Comparison of ENCODE assay signal across 25 mouse cellular contexts in the genomic region with DNA sequence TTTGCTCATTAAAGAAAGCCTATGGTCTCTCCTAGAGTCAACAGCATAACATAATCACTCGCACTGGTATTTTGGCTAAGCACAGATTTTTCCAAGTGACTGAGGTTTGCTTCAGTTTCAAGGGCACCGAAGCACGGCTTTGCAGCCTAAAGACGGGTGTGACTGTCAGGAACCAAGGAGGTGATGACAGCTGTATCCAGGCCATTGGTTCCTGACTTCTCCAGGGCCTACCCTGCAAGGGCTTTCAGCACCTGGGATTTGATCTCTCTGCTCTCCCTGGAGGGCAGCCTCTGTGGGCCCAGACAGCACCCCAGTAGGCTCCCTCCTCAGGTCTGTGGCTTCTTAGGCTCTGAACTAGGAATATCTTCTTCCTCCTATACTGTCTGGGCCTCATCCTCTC.
DNase-seq lines count a peak whose midpoint lies in the region; ATAC-seq and TF ChIP-seq lines count a peak whose summit lies in the region.
"Had no signal": no experiment of that assay in that cellular context is flagged by ENCODE, and none has a peak within 500 bp of the region (broad histone marks: within the 10 kb centered on the region; RNA-seq: fewer than 3 reads in every experiment).

No protein-coding gene starts in this region.

- no peak for DNase-seq in liver, embryonic 11.5 days (ENCODE audit: low spot score)
- DNase-seq in liver, postnatal 0 days: no peak
- peak; percentile 85 for DNase-seq in heart, embryonic 10.5 days (ENCODE audit: low spot score)
- DNase-seq in liver, embryonic 13.5 days: no peak
- DNase-seq in lung, postnatal 10 days: no peak
- DNase-seq in forebrain, postnatal 0 days: no peak
- no peak for DNase-seq in lung, postnatal 4 days
- DNase-seq: adrenal gland, postnatal 25 days; cerebellum, adult 11-12 months; cerebellum, adult 9-11 months; gastrocnemius, adult 2 months; kidney, adult 11 months; kidney, postnatal 25 days; lung, postnatal 36 days; thymus, postnatal 4 days had no signal

- H3K4me3 ChIP-seq in liver, embryonic 11.5 days (ENCODE audit: low read depth, low read length): no peak overlapping the region
- H3K4me3 ChIP-seq in liver, postnatal 0 days (ENCODE audit: low read depth, low read length): no peak overlapping the region
- no peak overlapping the region for H3K4me3 ChIP-seq in heart, embryonic 10.5 days
- H3K4me3 ChIP-seq in heart, embryonic 15.5 days: no peak overlapping the region
- H3K4me3 ChIP-seq in liver, embryonic 13.5 days (replicated peaks): no peak overlapping the region
- H3K4me3 ChIP-seq in forebrain, postnatal 0 days (ENCODE audit: low read depth, low read length): no peak overlapping the region
- H3K4me3 ChIP-seq: embryonic facial prominence, embryonic 13.5 days; forebrain, embryonic 10.5 days; forebrain, embryonic 15.5 days; gastrocnemius, adult 2 months; lung, embryonic 15.5 days; midbrain, embryonic 13.5 days had no signal

- no peak for ATAC-seq in liver, embryonic 11.5 days (replicated peaks; ENCODE audit: low FRiP score)
- no peak for ATAC-seq in liver, postnatal 0 days
- ATAC-seq in heart, embryonic 15.5 days (replicated peaks; ENCODE audit: insufficient number of reproducible peaks, insufficient read depth, low FRiP score, low read depth): peak; percentile 71
- ATAC-seq in liver, embryonic 13.5 days (ENCODE audit: low read depth): no peak
- ATAC-seq in forebrain, postnatal 0 days: no peak
- ATAC-seq: CD4-positive, CD25-positive, alpha-beta regulatory T cell, adult 4 months; forebrain, embryonic 15.5 days; inflammation-experienced regulatory T-cells, adult 6 months; midbrain, embryonic 13.5 days had no signal

- H3K27ac ChIP-seq in liver, embryonic 11.5 days (ENCODE audit: low read depth, low read length): peak overlapping the region; percentile 30; the same call in 1 of the 2 replicates
- no peak overlapping the region for H3K27ac ChIP-seq in liver, postnatal 0 days (ENCODE audit: low read depth)
- H3K27ac ChIP-seq in heart, embryonic 10.5 days: peak overlapping the region; percentile 60; the same call in 1 of the 2 replicates
- H3K27ac ChIP-seq in heart, embryonic 15.5 days: peak overlapping the region; percentile 59; the same call in 1 of the 2 replicates
- peak overlapping the region; percentile 91 for H3K27ac ChIP-seq in liver, embryonic 13.5 days
- no peak overlapping the region for H3K27ac ChIP-seq in forebrain, postnatal 0 days (ENCODE audit: low read depth, low read length)
- H3K27ac ChIP-seq: embryonic facial prominence, embryonic 13.5 days; forebrain, embryonic 10.5 days; forebrain, embryonic 15.5 days; gastrocnemius, adult 2 months; hindbrain, embryonic 14.5 days; lung, embryonic 15.5 days; midbrain, embryonic 13.5 days had no signal

- no peak overlapping the region for H3K9ac ChIP-seq in liver, embryonic 11.5 days (ENCODE audit: low read depth, low read length)
- H3K9ac ChIP-seq in liver, postnatal 0 days (replicated peaks): no peak overlapping the region
- H3K9ac ChIP-seq in heart, embryonic 15.5 days: no peak overlapping the region
- no peak overlapping the region for H3K9ac ChIP-seq in liver, embryonic 13.5 days
- no peak overlapping the region for H3K9ac ChIP-seq in forebrain, postnatal 0 days
- H3K9ac ChIP-seq: embryonic facial prominence, embryonic 13.5 days; forebrain, embryonic 15.5 days; hindbrain, embryonic 14.5 days; lung, embryonic 15.5 days; midbrain, embryonic 13.5 days had no signal

- 79% methylated on average over 4 of the region's 4 CpGs for WGBS in liver, embryonic 11.5 days
- 79% methylated on average over 4 of the region's 4 CpGs for WGBS in liver, postnatal 0 days (ENCODE audit: insufficient replicate concordance)
- WGBS in heart, embryonic 10.5 days: 22% methylated on average over 4 of the region's 4 CpGs
- WGBS in heart, embryonic 15.5 days: 29% methylated on average over 4 of the region's 4 CpGs
- 77% methylated on average over 4 of the region's 4 CpGs for WGBS in liver, embryonic 13.5 days (ENCODE audit: insufficient replicate concordance)
- WGBS in forebrain, postnatal 0 days: 69% methylated on average over 4 of the region's 4 CpGs

- no peak overlapping the region for H3K4me2 ChIP-seq in liver, embryonic 11.5 days
- H3K4me2 ChIP-seq in liver, postnatal 0 days (ENCODE audit: low read depth, low read length): no peak overlapping the region
- H3K4me2 ChIP-seq in heart, embryonic 15.5 days: peak overlapping the region; percentile 15; the same call in 1 of the 2 replicates
- peak overlapping the region; percentile 30; the same call in 1 of the 2 replicates for H3K4me2 ChIP-seq in liver, embryonic 13.5 days
- H3K4me2 ChIP-seq in forebrain, postnatal 0 days (ENCODE audit: low read depth): no peak overlapping the region
- H3K4me2 ChIP-seq: embryonic facial prominence, embryonic 13.5 days; forebrain, embryonic 15.5 days; hindbrain, embryonic 14.5 days; lung, embryonic 15.5 days; midbrain, embryonic 13.5 days had no signal

- no peaks in the 10 kb centered on the region for H3K9me3 ChIP-seq in liver, embryonic 11.5 days (ENCODE audit: control insufficient read depth, low read length)
- no peaks in the 10 kb centered on the region for H3K9me3 ChIP-seq in liver, postnatal 0 days (ENCODE audit: low read length)
- no peaks in the 10 kb centered on the region for H3K9me3 ChIP-seq in heart, embryonic 10.5 days
- H3K9me3 ChIP-seq in heart, embryonic 15.5 days (replicated peaks): no peaks in the 10 kb centered on the region
- H3K9me3 ChIP-seq in liver, embryonic 13.5 days (replicated peaks): no peaks in the 10 kb centered on the region
- H3K9me3 ChIP-seq in forebrain, postnatal 0 days (ENCODE audit: low read length): no peaks in the 10 kb centered on the region
- H3K9me3 ChIP-seq: embryonic facial prominence, embryonic 13.5 days; forebrain, embryonic 10.5 days; forebrain, embryonic 15.5 days; lung, embryonic 15.5 days; megakaryocyte, embryonic 14.5 days; midbrain, embryonic 13.5 days had no signal

- TF ChIP-seq CTCF in liver, postnatal 0 days (IDR thresholded peaks at IDR 0.05; ENCODE audit: low read depth): no peak
- TF ChIP-seq CTCF in forebrain, postnatal 0 days (IDR thresholded peaks at IDR 0.05; ENCODE audit: low read depth): no peak

- H3K36me3 ChIP-seq in liver, embryonic 11.5 days (ENCODE audit: control insufficient read depth, insufficient read depth, low read length): no peaks in the 10 kb centered on the region
- no peaks in the 10 kb centered on the region for H3K36me3 ChIP-seq in liver, postnatal 0 days (replicated peaks; ENCODE audit: insufficient read depth, low read length)
- H3K36me3 ChIP-seq in heart, embryonic 10.5 days: no peaks in the 10 kb centered on the region
- H3K36me3 ChIP-seq in heart, embryonic 15.5 days: no peaks in the 10 kb centered on the region
- H3K36me3 ChIP-seq in liver, embryonic 13.5 days: no peaks in the 10 kb centered on the region
- H3K36me3 ChIP-seq in forebrain, postnatal 0 days (ENCODE audit: insufficient read depth): no peaks in the 10 kb centered on the region
- H3K36me3 ChIP-seq: embryonic facial prominence, embryonic 13.5 days; forebrain, embryonic 10.5 days; forebrain, embryonic 15.5 days; lung, embryonic 15.5 days; midbrain, embryonic 13.5 days had no signal

- no peaks in the 10 kb centered on the region for H3K27me3 ChIP-seq in liver, embryonic 11.5 days (replicated peaks; ENCODE audit: control insufficient read depth, insufficient read depth, low read length)
- H3K27me3 ChIP-seq in liver, postnatal 0 days (ENCODE audit: insufficient read depth, low read length): no peaks in the 10 kb centered on the region
- peaks cover 38% of the 10 kb centered on the region for H3K27me3 ChIP-seq in heart, embryonic 10.5 days (ENCODE audit: insufficient read depth, poor library complexity, severe bottlenecking)
- H3K27me3 ChIP-seq in heart, embryonic 15.5 days: peaks cover 10% of the 10 kb centered on the region; the same call in 1 of the 2 replicates
- H3K27me3 ChIP-seq in liver, embryonic 13.5 days: no peaks in the 10 kb centered on the region
- no peaks in the 10 kb centered on the region for H3K27me3 ChIP-seq in forebrain, postnatal 0 days (ENCODE audit: insufficient read depth, low read length)
- H3K27me3 ChIP-seq: embryonic facial prominence, embryonic 13.5 days; forebrain, embryonic 15.5 days; lung, embryonic 15.5 days; midbrain, embryonic 13.5 days had no signal

- H3K4me1 ChIP-seq in liver, embryonic 11.5 days (replicated peaks; ENCODE audit: control insufficient read depth, insufficient read depth, low read length): peaks cover 28% of the 10 kb centered on the region
- H3K4me1 ChIP-seq in liver, postnatal 0 days (ENCODE audit: insufficient read depth): peaks cover 3% of the 10 kb centered on the region; the same call in 1 of the 2 replicates
- peaks cover 34% of the 10 kb centered on the region for H3K4me1 ChIP-seq in heart, embryonic 10.5 days
- peaks cover 22% of the 10 kb centered on the region for H3K4me1 ChIP-seq in heart, embryonic 15.5 days (replicated peaks)
- peaks cover 60% of the 10 kb centered on the region for H3K4me1 ChIP-seq in liver, embryonic 13.5 days (replicated peaks)
- no peaks in the 10 kb centered on the region for H3K4me1 ChIP-seq in forebrain, postnatal 0 days (ENCODE audit: insufficient read depth)
- H3K4me1 ChIP-seq: midbrain, embryonic 13.5 days had no signal

- no peak for TF ChIP-seq EP300 in liver, postnatal 0 days (IDR thresholded peaks at IDR 0.05; ENCODE audit: low read depth)

Comparison
In these comparisons a context has a peak if more than half of its experiments do, and no peak if none do; other contexts are left out.
1. H3K27ac ChIP-seq: peak in liver, embryonic 11.5 days (single experiment), heart, embryonic 10.5 days (single experiment), heart, embryonic 15.5 days (single experiment) and liver, embryonic 13.5 days (single experiment); none in liver, postnatal 0 days (single experiment) and forebrain, postnatal 0 days (single experiment).
2. H3K4me2 ChIP-seq: peak in heart, embryonic 15.5 days (single experiment) and liver, embryonic 13.5 days (single experiment); none in liver, embryonic 11.5 days (single experiment), liver, postnatal 0 days (single experiment) and forebrain, postnatal 0 days (single experiment).